Mouse (Mus musculus): ENCODE measurements around the gene Lmod3. TPM values are rescaled to one million over a fixed set of nuclear protein-coding genes. Genes with fewer than 3 reads are reported as not detected.
"Not testable (repeated sequence)": the region's sequence is repeated elsewhere in the genome, so short reads cannot be mapped to it uniquely, and the experiment has no call there.

Gene Lmod3
- total RNA-seq, 4 experiments from 2014 or later = 0.27 to 0.33 TPM; not detected in 2

DNA sequence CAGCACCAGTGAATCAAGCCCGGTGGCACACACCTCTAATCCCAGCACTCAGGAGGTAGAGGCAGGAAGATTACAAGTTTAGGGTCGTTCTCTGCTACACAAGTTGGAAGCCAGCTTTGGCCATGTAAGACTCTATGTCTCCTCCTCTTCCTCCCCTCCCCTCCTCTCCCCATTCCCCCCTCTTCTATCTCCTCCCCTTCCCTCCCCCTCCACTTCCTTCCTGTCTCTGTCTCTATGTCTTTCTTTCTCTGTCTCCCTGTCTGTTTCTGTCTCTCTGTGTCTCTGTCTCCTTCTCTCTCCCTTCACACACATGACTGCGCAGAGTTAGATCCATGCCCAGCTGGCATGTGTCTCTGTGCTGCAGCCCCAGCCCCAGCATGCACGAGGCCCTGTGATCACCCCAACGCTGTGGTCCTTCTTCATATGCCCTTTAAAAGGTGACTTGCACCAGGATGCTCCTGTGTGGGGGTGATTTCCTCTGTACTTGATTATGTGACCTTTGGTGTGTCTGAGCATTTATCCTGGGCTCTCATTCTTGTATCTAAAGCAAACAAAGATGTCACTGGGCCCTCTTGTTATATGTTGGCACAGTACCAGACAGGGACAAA lies 24.4 kb upstream of the Lmod3 start:
- DNase-seq (ENCODE audit: low spot score in 2 of 2) = no peak

DNA sequence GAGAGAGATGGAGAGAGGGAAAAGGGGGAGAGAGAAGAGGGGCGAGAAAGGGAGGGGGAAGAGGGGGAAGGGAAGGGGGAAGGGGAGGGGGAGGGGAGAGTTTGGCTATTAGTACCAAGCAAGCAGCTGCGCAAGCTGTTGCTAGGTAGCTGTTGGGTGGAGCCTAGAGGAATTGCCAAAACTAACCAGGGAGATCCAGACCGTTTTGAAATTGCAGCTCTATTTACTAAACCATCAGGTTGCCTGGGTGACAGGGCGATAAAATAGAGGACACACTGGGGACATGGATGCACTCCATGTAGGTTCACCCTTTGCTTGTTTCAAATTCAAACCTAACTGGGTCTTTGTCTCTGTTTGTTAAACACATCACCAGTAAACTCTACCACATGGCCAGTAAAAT lies 23.8 kb upstream of the Lmod3 start:
- no peak for DNase-seq (ENCODE audit: low spot score in 2 of 2)

DNA sequence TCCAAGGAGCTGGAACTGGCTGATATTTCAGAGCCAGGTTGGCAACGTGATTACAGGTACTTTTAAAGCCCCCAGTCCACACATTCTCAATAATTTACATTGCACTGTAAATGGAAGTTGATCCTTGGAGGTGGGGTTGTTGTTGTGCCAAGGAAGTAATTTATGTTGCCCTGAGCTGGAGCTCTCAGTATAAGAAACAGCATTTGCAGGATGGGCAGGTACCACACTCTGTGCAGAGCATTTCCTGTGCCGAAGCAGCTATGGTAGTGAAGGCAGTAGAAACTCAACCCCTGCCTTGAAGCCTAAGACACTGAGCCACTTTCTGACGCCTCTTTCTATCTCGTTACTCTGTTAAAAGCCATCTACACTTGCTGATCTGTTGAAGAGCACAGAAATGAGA lies 23.2 kb upstream of the Lmod3 start:
- no peak for DNase-seq (ENCODE audit: low spot score in 2 of 2)

DNA sequence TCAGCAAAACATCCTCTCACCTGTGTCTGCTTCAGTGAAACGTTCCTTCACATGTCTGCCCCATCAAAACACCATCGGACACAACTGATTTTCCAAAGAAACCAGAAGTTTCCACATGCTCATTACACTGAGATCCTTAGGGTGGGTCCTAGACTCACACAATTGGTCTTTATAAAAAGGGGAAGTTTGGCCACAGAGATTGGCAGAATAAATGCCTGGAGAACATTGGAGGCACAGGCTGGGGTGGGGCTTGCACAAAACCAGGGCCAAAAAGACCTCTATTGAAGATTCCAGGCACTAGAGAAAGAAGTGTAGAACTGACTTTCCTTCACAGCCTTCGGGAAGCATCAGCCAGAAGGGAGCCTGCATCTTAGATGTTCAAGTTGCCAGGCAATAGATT lies 21.2 kb upstream of the Lmod3 start:
- DNase-seq (ENCODE audit: low spot score in 2 of 2) = no peak

DNA sequence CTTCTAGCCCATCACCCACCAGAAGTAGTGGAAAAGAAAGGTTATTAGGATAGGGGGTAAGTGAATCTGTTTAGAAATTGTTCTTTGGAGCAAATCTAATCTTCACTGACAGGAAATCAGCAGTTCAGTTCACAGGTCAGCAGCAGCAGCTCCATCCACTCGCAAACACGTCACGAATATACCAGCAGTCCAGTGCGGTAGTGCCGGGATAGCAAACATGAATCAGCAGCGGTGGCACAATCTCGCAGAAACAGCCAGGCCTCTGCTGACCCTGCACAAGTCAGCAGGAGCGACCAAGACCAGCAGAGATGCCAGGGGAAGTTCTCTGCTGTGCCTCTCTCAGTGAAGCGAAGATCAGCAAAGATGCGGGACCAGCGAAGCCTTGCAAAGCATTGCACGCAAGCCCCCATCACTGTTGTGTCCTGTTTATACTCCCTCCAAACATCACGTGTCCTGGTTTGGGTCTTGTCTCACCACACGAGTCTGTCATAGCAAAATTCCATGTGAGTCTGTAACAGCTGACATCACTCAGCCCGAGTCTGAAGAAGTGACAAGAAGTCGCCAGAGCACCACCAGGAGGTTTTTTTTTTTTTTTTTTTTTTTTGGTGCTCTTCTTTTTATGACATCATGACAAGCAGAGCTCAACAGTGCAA lies 20.6 kb upstream of the Lmod3 start:
- no peak for DNase-seq (ENCODE audit: low spot score in 2 of 2)

DNA sequence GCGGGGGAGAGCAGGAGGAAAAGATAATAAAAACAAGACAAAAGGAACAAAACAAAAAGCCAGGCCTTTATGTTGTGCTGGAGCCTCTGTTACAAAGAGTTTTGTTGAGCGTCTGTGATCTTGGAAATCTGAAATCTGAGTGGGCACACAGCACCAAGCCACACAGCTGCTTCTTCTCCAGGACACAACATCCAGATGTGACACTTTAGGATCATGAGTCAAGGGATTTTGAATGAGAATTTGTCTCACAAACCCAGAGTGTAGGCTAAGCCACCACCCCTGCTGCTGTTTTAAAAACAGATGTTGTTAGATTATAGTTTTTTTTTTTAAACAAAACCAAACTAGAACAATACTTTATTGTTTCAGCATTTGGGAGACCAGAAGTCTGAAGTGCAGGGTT lies 19.8 kb upstream of the Lmod3 start:
- DNase-seq (ENCODE audit: low spot score in 2 of 2) = no peak

DNA sequence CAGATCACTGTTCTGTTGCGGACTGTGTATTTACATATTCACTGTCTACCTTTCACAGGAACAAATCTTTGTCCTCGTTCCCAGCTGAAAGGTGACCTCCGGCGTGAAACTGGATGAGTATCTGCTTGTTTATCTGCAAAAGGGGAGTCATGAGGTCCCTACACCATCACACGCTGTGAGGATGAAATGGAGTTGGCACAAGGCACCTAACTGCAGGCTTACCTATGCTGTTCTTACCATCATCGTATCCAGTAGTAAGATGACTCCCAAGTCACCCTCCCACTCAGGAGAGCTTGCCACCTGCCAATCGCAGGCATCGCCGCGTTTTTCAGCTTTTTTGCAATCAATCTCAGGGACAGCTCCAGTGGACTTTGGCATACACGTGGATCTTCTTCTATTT lies 17.0 kb upstream of the Lmod3 start:
- DNase-seq (ENCODE audit: low spot score in 2 of 2) = no peak

DNA sequence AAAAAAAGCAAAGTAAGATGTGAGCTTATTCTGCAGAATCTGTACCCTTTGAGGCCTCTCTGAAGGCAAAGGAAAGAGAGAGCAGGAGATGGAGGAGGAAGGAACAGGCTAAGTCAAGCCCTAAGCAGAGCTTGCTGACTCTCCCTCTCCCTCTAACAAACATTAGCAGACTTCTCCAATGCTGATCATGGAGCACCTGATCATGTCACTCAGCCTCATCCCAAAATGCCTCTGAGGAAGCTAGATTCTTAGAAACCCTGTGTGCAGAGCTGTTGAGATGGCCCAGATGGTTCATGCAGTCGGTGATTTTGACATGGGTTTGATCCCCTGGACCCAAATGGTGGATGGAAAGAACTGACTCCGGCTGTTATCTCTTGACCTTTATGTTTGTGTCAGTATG lies 14.6 kb upstream of the Lmod3 start:
- no peak for DNase-seq (ENCODE audit: low spot score in 2 of 2)

DNA sequence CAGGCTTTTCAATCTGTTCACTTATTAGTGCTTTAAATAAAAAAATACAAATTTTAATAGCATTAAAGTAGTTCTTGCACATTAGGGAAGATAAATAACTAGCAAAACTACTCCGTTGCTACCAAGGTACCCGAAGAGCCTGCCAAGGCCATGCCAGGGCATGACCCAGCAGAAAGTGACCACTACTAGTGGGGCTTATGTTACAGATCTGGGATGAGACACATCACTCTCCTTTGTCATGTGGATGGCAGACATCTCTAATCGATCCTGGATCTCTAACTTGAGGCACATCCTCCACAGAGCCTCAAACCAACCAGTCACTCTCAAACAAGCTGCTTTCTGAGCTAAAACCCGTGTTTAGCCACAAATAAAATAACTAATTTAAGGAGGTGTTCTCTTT lies 14.1 kb upstream of the Lmod3 start:
- no peak for DNase-seq (ENCODE audit: low spot score in 2 of 2)

DNA sequence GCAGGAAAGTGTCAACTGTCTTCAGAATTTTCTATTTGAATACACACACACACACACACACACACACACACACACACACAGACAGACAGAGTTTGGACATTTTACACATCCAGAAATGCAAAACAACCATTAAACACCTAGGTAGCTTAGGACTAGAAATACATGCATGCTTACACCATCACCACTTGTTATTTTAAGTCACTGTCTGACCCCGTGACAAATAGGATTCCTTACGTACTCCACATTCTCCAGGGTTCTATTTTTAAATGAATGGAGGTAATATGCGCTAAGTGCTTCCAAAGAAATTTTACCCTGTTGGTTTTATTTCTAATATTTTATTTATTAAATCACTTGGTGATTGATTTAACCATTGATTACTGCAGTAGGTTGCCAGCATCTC lies 13.1 kb upstream of the Lmod3 start:
- DNase-seq (ENCODE audit: low spot score in 2 of 2) = no peak

DNA sequence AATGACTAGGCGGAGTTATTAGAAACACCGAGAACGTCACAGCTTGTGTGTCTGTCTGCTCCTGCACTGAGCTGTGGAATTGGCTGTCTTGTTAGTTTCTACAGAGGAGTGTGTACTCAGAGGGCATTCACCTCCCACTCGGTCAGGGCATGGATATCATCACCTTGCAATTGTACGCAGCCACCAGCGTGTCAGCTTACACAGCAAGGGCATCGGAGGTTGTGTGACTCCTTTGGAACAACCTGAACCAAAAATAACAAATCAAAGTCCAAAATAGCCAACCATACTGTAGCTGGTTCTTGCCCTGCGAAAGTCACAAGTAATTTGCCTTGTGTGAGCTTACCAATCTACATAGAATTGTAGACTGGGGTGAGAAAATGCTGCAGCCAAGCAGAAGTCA lies 12.7 kb upstream of the Lmod3 start:
- DNase-seq (ENCODE audit: low spot score in 2 of 2) = no peak

DNA sequence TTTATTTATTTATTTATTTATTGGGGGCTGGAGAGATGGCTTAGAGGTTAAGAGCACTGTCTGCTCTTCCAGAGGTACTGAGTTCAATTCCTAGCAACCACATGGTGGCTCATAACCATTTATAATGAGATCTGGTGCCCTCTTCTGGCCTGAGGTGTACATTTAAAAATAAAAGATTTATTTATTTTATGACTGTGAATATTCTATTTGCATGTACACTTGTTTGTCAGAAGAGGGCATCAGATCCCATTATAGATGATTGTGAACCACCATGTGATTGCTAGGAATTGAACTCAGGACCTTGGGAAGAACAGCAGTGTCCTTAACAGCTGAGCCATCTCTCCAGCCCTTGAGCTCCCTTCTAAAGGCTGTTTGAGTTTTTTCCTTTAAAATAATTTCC lies 11.2 kb upstream of the Lmod3 start:
- DNase-seq (ENCODE audit: low spot score in 2 of 2) = not testable (repeated sequence)

DNA sequence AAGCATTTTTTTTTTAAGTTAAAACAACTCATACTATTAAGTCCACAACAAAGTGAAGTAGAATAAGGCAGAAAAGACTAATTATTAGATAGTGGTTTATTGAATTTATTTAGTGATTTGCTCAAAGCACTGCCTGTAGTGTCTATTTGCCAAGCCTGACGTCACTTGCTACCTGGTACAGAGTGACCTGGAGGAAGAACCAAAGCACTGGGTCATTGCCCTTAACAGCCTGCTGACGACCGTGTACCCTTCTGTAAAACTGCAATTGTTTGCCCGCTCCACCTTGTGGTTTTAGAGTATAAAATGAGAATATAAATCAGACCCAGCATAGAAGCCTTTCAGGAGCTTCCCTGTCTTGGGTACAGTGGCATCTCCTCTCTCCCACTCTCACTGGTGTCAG lies 9.7 kb upstream of the Lmod3 start:
- DNase-seq (ENCODE audit: low spot score in 2 of 2) = no peak

DNA sequence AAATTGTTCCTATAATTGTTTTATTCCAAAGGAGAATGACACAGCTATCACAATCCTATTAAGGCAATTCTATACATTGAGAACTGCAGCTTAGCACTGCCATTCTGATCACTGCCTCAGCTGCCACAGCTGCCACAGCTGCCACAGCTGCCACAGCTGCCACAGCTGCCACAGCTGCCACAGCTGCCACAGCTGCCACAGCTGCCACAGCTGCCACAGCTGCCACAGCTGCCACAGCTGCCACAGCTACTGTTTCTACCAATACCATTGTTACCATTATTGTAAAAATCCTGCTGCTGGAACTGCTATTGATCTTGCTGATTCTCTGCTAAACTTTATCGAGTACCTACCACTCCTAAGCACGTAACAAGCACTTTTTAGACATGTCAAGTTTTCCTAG lies 7.4 kb upstream of the Lmod3 start:
- DNase-seq (ENCODE audit: low spot score in 2 of 2) = not testable (repeated sequence)

DNA sequence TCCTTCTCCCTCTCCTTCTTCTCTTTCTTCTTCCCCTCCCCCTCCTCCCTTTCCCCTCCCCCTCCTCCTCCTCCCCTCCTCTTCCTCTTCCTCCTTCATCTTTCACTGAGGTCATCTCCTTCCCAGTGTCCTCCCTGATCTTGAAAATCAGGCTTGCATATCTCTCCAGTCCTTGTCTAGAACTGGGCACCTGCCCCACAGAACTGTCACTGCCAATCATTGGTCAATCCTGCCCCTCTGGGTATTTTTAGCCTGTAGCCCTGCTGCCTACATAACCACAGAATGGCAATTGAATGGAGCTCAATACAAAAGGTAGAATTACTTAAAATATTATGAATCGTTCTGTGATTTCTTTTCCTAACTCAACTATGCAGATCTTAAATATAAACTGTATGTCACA lies 5.9 kb upstream of the Lmod3 start:
- DNase-seq (ENCODE audit: low spot score in 2 of 2) = no peak

DNA sequence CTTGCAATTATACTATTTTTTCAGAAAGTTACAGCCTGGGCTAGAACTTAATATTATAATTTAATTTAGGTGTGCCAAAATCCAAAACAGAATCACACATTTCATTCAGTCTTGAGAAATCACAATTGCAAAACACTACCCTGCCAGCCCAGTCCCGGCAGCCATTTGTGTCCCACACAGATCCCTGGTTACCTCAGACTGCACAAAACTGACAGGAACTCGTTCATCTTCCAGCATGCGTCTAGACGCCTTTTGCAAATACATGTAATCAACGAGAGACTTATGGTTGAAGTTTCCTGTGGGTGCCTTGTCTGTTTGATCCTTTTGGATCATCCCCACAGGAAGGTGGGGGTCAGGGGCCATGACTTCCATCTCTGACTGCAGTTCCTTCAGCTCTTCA lies 473 bp downstream of the Lmod3 start:
- DNase-seq (ENCODE audit: low spot score in 2 of 2) = no peak

DNA sequence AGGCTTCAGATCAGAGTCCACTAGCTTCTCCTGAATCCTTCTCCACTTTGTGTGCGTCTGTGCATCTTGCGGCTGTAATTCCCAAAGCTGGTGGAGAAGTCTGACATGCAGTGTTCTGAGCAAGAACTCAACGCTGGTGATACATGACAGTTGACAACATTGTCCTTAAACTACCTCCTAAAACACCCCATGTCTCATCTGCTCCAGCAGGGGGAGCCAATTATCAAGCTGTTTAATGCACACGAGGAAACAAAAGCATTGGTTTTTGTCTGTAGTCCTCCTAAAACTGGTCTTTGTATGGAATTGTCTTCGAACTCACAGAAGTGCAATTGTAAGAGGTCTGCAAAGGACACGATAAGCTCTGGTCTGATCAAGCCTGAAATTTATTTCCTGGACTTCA lies 1.6 kb downstream of the Lmod3 start:
- peak; percentile 8 to 15 for DNase-seq (ENCODE audit: low spot score in 2 of 2)

DNA sequence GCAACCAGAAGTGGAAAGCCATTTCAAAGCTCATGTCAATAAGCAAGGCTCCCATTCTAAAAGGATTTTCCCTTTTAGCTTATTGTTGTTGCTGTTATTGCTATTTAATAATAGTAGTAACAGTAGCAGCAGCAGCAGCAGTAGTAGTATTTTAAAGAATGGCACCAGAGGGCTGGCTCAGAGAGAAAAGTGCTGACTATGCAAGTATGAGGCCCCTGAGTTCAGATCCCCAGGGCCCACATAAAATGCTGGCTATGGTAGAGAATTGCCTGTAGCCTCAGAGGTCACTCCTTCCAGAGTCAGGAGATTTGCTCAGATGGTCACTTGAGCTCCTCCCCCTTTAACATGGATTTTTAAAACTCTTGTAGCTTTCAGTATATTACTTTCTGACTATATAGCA lies 7.4 kb downstream of the Lmod3 start:
- DNase-seq (ENCODE audit: low spot score in 2 of 2) = no peak

DNA sequence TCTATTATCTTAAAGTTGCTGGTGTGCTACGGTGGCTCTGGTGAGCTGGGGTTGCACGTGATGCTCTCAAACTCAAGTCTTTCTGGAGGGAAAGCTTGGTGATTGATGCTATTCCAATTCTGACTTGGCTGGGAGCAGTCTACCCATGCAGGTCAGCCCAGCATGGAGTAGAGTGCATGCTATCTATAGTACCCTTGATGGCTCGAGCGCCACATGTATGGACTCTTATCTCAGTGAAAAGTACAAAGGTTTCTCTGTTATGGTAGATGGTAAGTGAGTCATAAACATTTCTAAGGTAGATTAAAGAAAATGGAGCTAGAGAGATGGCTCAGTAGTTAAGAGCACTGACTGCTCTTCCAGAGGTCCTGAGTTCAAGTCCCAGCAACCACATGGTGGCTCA lies 10.0 kb downstream of the Lmod3 start:
- no peak for DNase-seq (ENCODE audit: low spot score in 2 of 2)

DNA sequence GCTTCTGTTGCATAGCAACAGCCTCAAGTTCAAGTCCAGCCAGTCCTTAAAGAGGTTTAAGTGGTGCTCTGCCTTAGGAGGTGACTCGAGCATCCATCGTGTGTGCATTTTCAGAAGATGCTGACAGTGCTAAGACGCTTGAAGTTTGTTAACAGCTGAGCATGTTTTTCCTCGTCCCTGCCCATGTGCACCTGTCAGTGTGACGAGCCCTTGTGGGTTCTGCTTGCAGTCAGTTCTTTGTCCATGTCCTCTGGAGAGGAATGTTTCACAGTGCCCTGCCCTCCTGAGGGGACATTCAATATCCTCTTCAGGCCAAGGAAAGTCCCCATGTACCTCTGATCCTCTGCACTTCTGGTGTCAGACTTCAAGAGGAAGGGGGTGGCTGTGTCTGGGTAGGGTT lies 12.5 kb downstream of the Lmod3 start:
- DNase-seq (ENCODE audit: low spot score in 2 of 2) = no peak

DNA sequence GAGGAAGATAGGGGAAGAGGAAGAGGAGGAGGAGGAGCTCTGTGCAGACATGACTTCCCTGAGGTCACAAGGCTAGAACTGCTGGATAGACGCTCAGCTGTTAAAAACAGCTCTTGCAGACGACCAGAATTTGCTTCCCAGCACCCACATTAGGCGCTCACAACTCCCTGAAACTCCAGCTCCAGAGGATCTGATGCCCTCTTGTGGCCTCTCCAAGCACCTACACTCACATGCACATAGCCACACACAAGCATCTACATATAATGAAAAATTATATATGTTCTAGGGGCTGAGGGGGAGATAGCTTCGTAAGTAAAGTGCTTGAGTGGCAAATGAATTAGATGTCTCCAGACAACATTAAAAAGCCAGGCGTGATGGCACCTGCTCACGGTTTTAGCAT lies 13.2 kb downstream of the Lmod3 start:
- no peak for DNase-seq (ENCODE audit: low spot score in 2 of 2)

DNA sequence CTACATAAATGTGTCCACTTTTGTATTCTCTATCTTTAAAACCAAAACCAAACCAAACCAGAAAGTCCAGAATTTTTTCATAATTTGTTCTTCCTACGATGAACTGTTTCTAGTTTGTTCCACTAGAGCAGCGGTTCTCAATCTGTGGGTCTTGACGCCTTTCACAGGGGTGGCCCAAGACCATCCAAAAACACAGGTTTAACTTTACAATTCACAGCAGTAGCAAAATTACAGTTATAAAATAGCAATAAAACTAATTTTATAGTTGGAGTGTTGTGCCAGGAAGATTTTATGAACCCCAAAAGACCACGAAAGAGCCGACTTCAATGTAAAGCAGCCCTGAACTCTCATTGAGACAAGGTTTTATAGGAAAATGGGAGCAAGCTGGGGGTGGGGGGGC lies 16.5 kb downstream of the Lmod3 start:
- DNase-seq (ENCODE audit: low spot score in 2 of 2) = no peak

DNA sequence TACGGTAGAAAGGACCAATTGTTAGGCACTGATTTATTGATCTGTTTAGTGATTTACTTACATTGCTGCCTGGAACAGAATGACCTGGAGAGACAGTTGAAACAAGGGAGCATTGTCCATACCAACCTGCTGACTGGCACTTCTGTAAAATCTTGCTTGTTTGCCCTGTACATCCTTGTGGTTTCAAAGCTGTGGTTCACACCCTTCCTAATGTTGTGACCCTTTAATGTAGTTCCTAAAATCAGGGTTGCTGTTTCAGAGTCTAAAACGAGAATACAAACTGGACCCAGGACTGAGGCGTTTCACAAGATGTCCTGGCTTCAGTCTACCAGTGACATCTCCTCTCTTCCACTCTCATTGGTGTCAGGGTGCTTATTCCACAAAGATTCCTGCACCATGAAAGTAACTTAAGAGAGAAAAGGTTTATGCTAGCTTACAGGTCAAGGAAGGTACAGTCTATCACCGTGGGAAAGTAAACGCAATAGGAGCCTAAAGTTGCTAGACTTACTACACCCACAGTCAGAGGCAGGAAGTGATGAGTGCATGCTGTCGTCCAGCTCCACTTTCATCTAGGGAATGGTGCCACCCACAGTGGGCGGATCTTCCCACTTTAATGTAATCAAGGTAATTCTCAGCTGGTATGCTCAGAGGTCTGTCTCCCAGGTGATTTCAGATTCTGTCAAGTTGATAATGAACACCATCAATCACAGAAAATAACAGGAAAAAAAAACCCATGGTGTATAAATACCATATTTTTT lies 17.5 kb downstream of the Lmod3 start:
- no peak for DNase-seq (ENCODE audit: low spot score in 2 of 2)

Measured in left cerebral cortex, adult 8-10 months (tissue).